Mouse (Mus musculus): ENCODE measurements around the gene Lamb3. TPM values are rescaled to one million over a fixed set of nuclear protein-coding genes. Genes with fewer than 3 reads are reported as not detected.

The Lamb3 gene
- polyA plus RNA-seq, 1 experiment from 2014 or later = 1.5 TPM

GRCm38 (mm10) chr1:193298141-193298765, 90.8 kb downstream of the Lamb3 start:
- WGBS (ENCODE audit: insufficient replicate concordance) = 64% methylated on average over 3 of the region's 3 CpGs

GRCm38 (mm10) chr1:193299995-193300394, 92.5 kb downstream of the Lamb3 start:
- no peak for ATAC-seq
- TF ChIP-seq CTCF (IDR thresholded peaks at IDR 0.05; ENCODE audit: low read depth) (no peak), EP300 (IDR thresholded peaks at IDR 0.05; ENCODE audit: low read depth) (no peak)

More at GRCm38 (mm10) chr1:193298141-193298765, 90.8 kb downstream of the Lamb3 start:
- H3K9me3 ChIP-seq (ENCODE audit: low read length) = no peaks in the 10 kb centered on the region
- DNase-seq (no peak), ATAC-seq (no peak)
- H3K27me3 ChIP-seq (ENCODE audit: insufficient read depth, low read length) = no peaks in the 10 kb centered on the region
- H3K36me3 ChIP-seq (replicated peaks; ENCODE audit: insufficient read depth, low read length) = no peaks in the 10 kb centered on the region
- H3K4me2 ChIP-seq (ENCODE audit: low read depth, low read length) = no peak overlapping the region
- no peak overlapping the region for H3K9ac ChIP-seq (replicated peaks)
- TF ChIP-seq EP300 (IDR thresholded peaks at IDR 0.05; ENCODE audit: low read depth) = no peak
- no peak for TF ChIP-seq CTCF (IDR thresholded peaks at IDR 0.05; ENCODE audit: low read depth)
- H3K4me3 ChIP-seq (ENCODE audit: low read depth, low read length) = no peak overlapping the region
- H3K4me1 ChIP-seq (ENCODE audit: insufficient read depth) = peaks cover 10% of the 10 kb centered on the region
- no peak overlapping the region for H3K27ac ChIP-seq (ENCODE audit: low read depth)

GRCm38 (mm10) chr1:193301216-193302092, 94.0 kb downstream of the Lamb3 start:
- Histone ChIP-seq H3K4me2 (ENCODE audit: low read depth, low read length) (no peak overlapping the region), H3K4me3 (ENCODE audit: low read depth, low read length) (no peak overlapping the region), H3K27me3 (ENCODE audit: insufficient read depth, low read length) (no peaks in the 10 kb centered on the region), H3K27ac (ENCODE audit: low read depth) (no peak overlapping the region), H3K9ac (replicated peaks) (no peak overlapping the region), H3K9me3 (ENCODE audit: low read length) (no peaks in the 10 kb centered on the region), H3K36me3 (replicated peaks; ENCODE audit: insufficient read depth, low read length) (no peaks in the 10 kb centered on the region), H3K4me1 (ENCODE audit: insufficient read depth) (no peaks in the 10 kb centered on the region)
- DNase-seq (no peak), ATAC-seq (no peak)
- no peak for TF ChIP-seq EP300 (IDR thresholded peaks at IDR 0.05; ENCODE audit: low read depth)
- no peak for TF ChIP-seq CTCF (IDR thresholded peaks at IDR 0.05; ENCODE audit: low read depth)
- WGBS (ENCODE audit: insufficient replicate concordance) = 64% methylated on average over 6 of the region's 6 CpGs

More at GRCm38 (mm10) chr1:193299995-193300394, 92.5 kb downstream of the Lamb3 start:
- Histone ChIP-seq H3K27me3 (ENCODE audit: insufficient read depth, low read length) (no peaks in the 10 kb centered on the region), H3K36me3 (replicated peaks; ENCODE audit: insufficient read depth, low read length) (no peaks in the 10 kb centered on the region), H3K9ac (replicated peaks) (no peak overlapping the region), H3K9me3 (ENCODE audit: low read length) (no peaks in the 10 kb centered on the region), H3K4me1 (ENCODE audit: insufficient read depth) (peaks cover 7% of the 10 kb centered on the region; the same call in 1 of the 2 replicates), H3K4me3 (ENCODE audit: low read depth, low read length) (no peak overlapping the region), H3K4me2 (ENCODE audit: low read depth, low read length) (no peak overlapping the region), H3K27ac (ENCODE audit: low read depth) (no peak overlapping the region)
- no peak for DNase-seq
- 50% methylated on average over 1 of the region's 1 CpGs for WGBS (ENCODE audit: insufficient replicate concordance)

- ATAC-seq = no peak
- Histone ChIP-seq H3K4me3 (ENCODE audit: low read depth, low read length) (no peak overlapping the region), H3K27me3 (ENCODE audit: insufficient read depth, low read length) (no peaks in the 10 kb centered on the region), H3K9me3 (ENCODE audit: low read length) (no peaks in the 10 kb centered on the region), H3K36me3 (replicated peaks; ENCODE audit: insufficient read depth, low read length) (no peaks in the 10 kb centered on the region), H3K4me1 (ENCODE audit: insufficient read depth) (0 out of 2 replicates have a peak, but pooled peaks cover under 1% of the 10 kb centered on the region), H3K27ac (ENCODE audit: low read depth) (no peak overlapping the region), H3K9ac (replicated peaks) (no peak overlapping the region), H3K4me2 (ENCODE audit: low read depth, low read length) (no peak overlapping the region)
- 57% methylated on average over 8 of the region's 8 CpGs for WGBS (ENCODE audit: insufficient replicate concordance)
- DNase-seq = no peak
- no peak for TF ChIP-seq CTCF (IDR thresholded peaks at IDR 0.05; ENCODE audit: low read depth)
- TF ChIP-seq EP300 (IDR thresholded peaks at IDR 0.05; ENCODE audit: low read depth) = no peak
Measured at GRCm38 (mm10) chr1:193302093-193302405, 94.5 kb downstream of the Lamb3 start.

- no peak for DNase-seq
- no peaks in the 10 kb centered on the region for H3K9me3 ChIP-seq (ENCODE audit: low read length)
- H3K9ac ChIP-seq (replicated peaks) = no peak overlapping the region
- 29% methylated on average over 2 of the region's 2 CpGs for WGBS (ENCODE audit: insufficient replicate concordance)
- peaks cover 5% of the 10 kb centered on the region; the same call in 1 of the 2 replicates for H3K4me1 ChIP-seq (ENCODE audit: insufficient read depth)
- no peaks in the 10 kb centered on the region for H3K36me3 ChIP-seq (replicated peaks; ENCODE audit: insufficient read depth, low read length)
- no peak overlapping the region for H3K4me2 ChIP-seq (ENCODE audit: low read depth, low read length)
- H3K27me3 ChIP-seq (ENCODE audit: insufficient read depth, low read length) = no peaks in the 10 kb centered on the region
- ATAC-seq = no peak
- H3K4me3 ChIP-seq (ENCODE audit: low read depth, low read length) = no peak overlapping the region
- TF ChIP-seq CTCF (IDR thresholded peaks at IDR 0.05; ENCODE audit: low read depth) = no peak
- no peak for TF ChIP-seq EP300 (IDR thresholded peaks at IDR 0.05; ENCODE audit: low read depth)
- no peak overlapping the region for H3K27ac ChIP-seq (ENCODE audit: low read depth)
Measured at GRCm38 (mm10) chr1:193303096-193303495, 95.6 kb downstream of the Lamb3 start.

GRCm38 (mm10) chr1:193305386-193305785, 97.9 kb downstream of the Lamb3 start:
- TF ChIP-seq EP300 (IDR thresholded peaks at IDR 0.05; ENCODE audit: low read depth) (no peak), CTCF (IDR thresholded peaks at IDR 0.05; ENCODE audit: low read depth) (no peak)
- Histone ChIP-seq H3K9me3 (ENCODE audit: low read length) (no peaks in the 10 kb centered on the region), H3K4me1 (ENCODE audit: insufficient read depth) (peaks cover 11% of the 10 kb centered on the region), H3K27me3 (ENCODE audit: insufficient read depth, low read length) (no peaks in the 10 kb centered on the region), H3K4me2 (ENCODE audit: low read depth, low read length) (no peak overlapping the region), H3K9ac (replicated peaks) (no peak overlapping the region), H3K27ac (ENCODE audit: low read depth) (no peak overlapping the region), H3K4me3 (ENCODE audit: low read depth, low read length) (no peak overlapping the region), H3K36me3 (replicated peaks; ENCODE audit: insufficient read depth, low read length) (no peaks in the 10 kb centered on the region)
- 61% methylated on average over 7 of the region's 7 CpGs for WGBS (ENCODE audit: insufficient replicate concordance)
- DNase-seq (no peak), ATAC-seq (no peak)

Data from liver, postnatal 0 days (tissue).